Mouse (Mus musculus) myocyte (in vitro differentiated cells): ENCODE data around the gene Izumo2. TPM values are rescaled to one million over a fixed set of nuclear protein-coding genes. Genes with fewer than 3 reads are reported as not detected.

Source experiments
- H3K27me3 ChIP-seq: one replicate; pipeline ENCODE4 v1.6.1; 2011; ENCODE audit not compliant: control insufficient read depth, insufficient read depth, insufficient read length
- H3K36me3 ChIP-seq: one replicate; pipeline ENCODE4 v1.6.1; 2011; ENCODE audit not compliant: control insufficient read depth, insufficient read depth
- H3K4me2 ChIP-seq: one replicate; pipeline ENCODE4 v1.6.1; 2011; ENCODE audit warnings: low read depth, control low read depth
- H3K4me3 ChIP-seq: one replicate; pipeline ENCODE4 v1.5.1; 2011; ENCODE audit warnings: mild to moderate bottlenecking, control low read depth, moderate library complexity
- H3K79me2 ChIP-seq: one replicate; pipeline ENCODE4 v1.6.1; 2011; ENCODE audit not compliant: control insufficient read depth, insufficient read depth
- H3ac ChIP-seq: one replicate; pipeline ENCODE4 v1.6.1; 2011; ENCODE audit not compliant: control insufficient read depth, insufficient read length
- CEBPB ChIP-seq: IDR thresholded peaks from 2 replicates; pipeline ENCODE4 v1.6.1; 2011; ENCODE audit warnings: mild to moderate bottlenecking, moderate library complexity; ENCODE audit not compliant: poor library complexity, insufficient read depth, severe bottlenecking
- E2F4 ChIP-seq: IDR thresholded peaks from one replicate; pipeline ENCODE4 v1.6.1; 2011; ENCODE audit warnings: mild to moderate bottlenecking, control low read depth, moderate library complexity; ENCODE audit not compliant: insufficient read depth
- MAX ChIP-seq: IDR thresholded peaks from one replicate; pipeline ENCODE4 v1.6.1; 2011; ENCODE audit warnings: low read depth, mild to moderate bottlenecking, control low read depth
- MYOD1 ChIP-seq, 3 experiments: IDR thresholded peaks; one replicate each; pipeline ENCODE4 v1.6.1; 2011; ENCODE audit warnings: control low read depth in 2 of 3, low read depth in 2 of 3, mild to moderate bottlenecking in 2 of 3, moderate library complexity in 1 of 3; ENCODE audit not compliant: insufficient read length in 2 of 3, control insufficient read depth in 1 of 3
- MYOG ChIP-seq, 3 experiments: IDR thresholded peaks; one replicate each; pipeline ENCODE4 v1.6.1; 2011; ENCODE audit warnings: control low read depth in 2 of 3, low read depth in 2 of 3, mild to moderate bottlenecking in 2 of 3; ENCODE audit not compliant: insufficient read length in 2 of 3, control insufficient read depth in 1 of 3, insufficient read depth in 1 of 3
- POLR2A ChIP-seq: IDR thresholded peaks from one replicate; pipeline ENCODE4 v1.6.1; 2011; ENCODE audit warnings: low read depth, mild to moderate bottlenecking, control low read depth, moderate library complexity; ENCODE audit not compliant: insufficient read length
- POLR2AphosphoS2 ChIP-seq: IDR thresholded peaks from one replicate; pipeline ENCODE4 v1.6.1; 2011; ENCODE audit warnings: low read depth, control low read depth; ENCODE audit not compliant: insufficient read length
- REST ChIP-seq: IDR thresholded peaks from one replicate; pipeline ENCODE4 v1.6.1; 2011; ENCODE audit warnings: mild to moderate bottlenecking, control low read depth, moderate library complexity; ENCODE audit not compliant: insufficient read depth, insufficient read length
- SRF ChIP-seq: IDR thresholded peaks from one replicate; pipeline ENCODE4 v1.6.1; 2011; ENCODE audit warnings: low read depth; ENCODE audit not compliant: control insufficient read depth, insufficient read length
- TCF12 ChIP-seq: IDR thresholded peaks from one replicate; pipeline ENCODE4 v1.6.1; 2011; ENCODE audit warnings: mild to moderate bottlenecking, control low read depth; ENCODE audit not compliant: poor library complexity, insufficient read depth, severe bottlenecking
- TCF3 ChIP-seq: IDR thresholded peaks from one replicate; pipeline ENCODE4 v1.6.1; 2011; ENCODE audit warnings: low read depth, control low read depth; ENCODE audit not compliant: insufficient read length
- USF1 ChIP-seq: IDR thresholded peaks from one replicate; pipeline ENCODE4 v1.6.1; 2011; ENCODE audit warnings: low read depth, mild to moderate bottlenecking, control low read depth, moderate library complexity
- polyA plus RNA-seq: library from polyadenylated mRNA; unstranded; fragments of >200 nt; fragmentation: generic; extraction: Trizol; gene quantifications from one replicate; pipeline ENCODE4 v1.2.1, GENCODE M21; 2012; ENCODE audit warnings: missing spikeins

Gene Izumo2
- polyA plus RNA-seq, 1 experiment, result not detected

- H3K79me2 ChIP-seq, result no peaks in the 10 kb centered on the region
- H3K36me3 ChIP-seq, result no peaks in the 10 kb centered on the region
- TF ChIP-seq TCF12 (no peak), POLR2A (no peak), TCF3 (no peak), MYOD1 (IDR thresholded peaks at IDR 0.05; ENCODE audit: control insufficient read depth in 1 of 3, insufficient read length in 2 of 3, low read depth in 2 of 3) (no peak), MAX (no peak), CEBPB (no peak), E2F4 (no peak), USF1 (no peak), MYOG (IDR thresholded peaks at IDR 0.05; ENCODE audit: control insufficient read depth in 1 of 3, insufficient read depth in 1 of 3, insufficient read length in 2 of 3, low read depth in 2 of 3) (no peak), POLR2AphosphoS2 (no peak), SRF (no peak), REST (no peak)
- no peak overlapping the region for H3K4me3 ChIP-seq
- H3ac ChIP-seq, result no peak overlapping the region
- no peak overlapping the region for H3K4me2 ChIP-seq
- peaks cover 39% of the 10 kb centered on the region for H3K27me3 ChIP-seq
Measured at GRCm38 (mm10) chr7:44672193-44672592, 36.3 kb upstream of the Izumo2 start.

GRCm38 (mm10) chr7:44674511-44674910 is 34.0 kb upstream of the Izumo2 start:
- H3K4me2 ChIP-seq, result no peak overlapping the region
- no peaks in the 10 kb centered on the region for H3K36me3 ChIP-seq
- H3K4me3 ChIP-seq, result no peak overlapping the region
- H3K79me2 ChIP-seq, result no peaks in the 10 kb centered on the region
- TF ChIP-seq REST (no peak), MAX (no peak), MYOG (IDR thresholded peaks at IDR 0.05; ENCODE audit: control insufficient read depth in 1 of 3, insufficient read depth in 1 of 3, insufficient read length in 2 of 3, low read depth in 2 of 3) (no peak)
- no peak overlapping the region for H3ac ChIP-seq
- peaks cover 40% of the 10 kb centered on the region for H3K27me3 ChIP-seq

- TF ChIP-seq USF1, result no peak
- no peak for TF ChIP-seq POLR2AphosphoS2
- TF ChIP-seq MYOG (IDR thresholded peaks at IDR 0.05; ENCODE audit: control insufficient read depth in 1 of 3, insufficient read depth in 1 of 3, insufficient read length in 2 of 3, low read depth in 2 of 3), result no peak
- no peak for TF ChIP-seq CEBPB
- TF ChIP-seq MAX, result no peak
- no peak for TF ChIP-seq TCF3
- TF ChIP-seq MYOD1 (IDR thresholded peaks at IDR 0.05; ENCODE audit: control insufficient read depth in 1 of 3, insufficient read length in 2 of 3, low read depth in 2 of 3), result no peak
- TF ChIP-seq REST, result no peak
- no peak for TF ChIP-seq E2F4
- no peak for TF ChIP-seq SRF
- TF ChIP-seq POLR2A, result no peak
- no peak for TF ChIP-seq TCF12
- H3K27me3 ChIP-seq, result peaks cover 38% of the 10 kb centered on the region
- H3K4me2 ChIP-seq, result no peak overlapping the region
- no peaks in the 10 kb centered on the region for H3K36me3 ChIP-seq
- no peak overlapping the region for H3ac ChIP-seq
- H3K4me3 ChIP-seq, result no peak overlapping the region
- no peaks in the 10 kb centered on the region for H3K79me2 ChIP-seq
Measured at GRCm38 (mm10) chr7:44675171-44675570, 33.4 kb upstream of the Izumo2 start.

GRCm38 (mm10) chr7:44676126-44676525 is 32.4 kb upstream of the Izumo2 start:
- no peak for TF ChIP-seq MYOD1 (IDR thresholded peaks at IDR 0.05; ENCODE audit: control insufficient read depth in 1 of 3, insufficient read length in 2 of 3, low read depth in 2 of 3)
- no peak for TF ChIP-seq TCF12
- no peak for TF ChIP-seq POLR2A
- no peak for TF ChIP-seq MAX
- no peak for TF ChIP-seq MYOG (IDR thresholded peaks at IDR 0.05; ENCODE audit: control insufficient read depth in 1 of 3, insufficient read depth in 1 of 3, insufficient read length in 2 of 3, low read depth in 2 of 3)
- no peak for TF ChIP-seq USF1
- TF ChIP-seq REST, result no peak
- no peak for TF ChIP-seq SRF
- no peak for TF ChIP-seq POLR2AphosphoS2
- no peak for TF ChIP-seq CEBPB
- TF ChIP-seq TCF3, result no peak
- no peak for TF ChIP-seq E2F4
- H3K79me2 ChIP-seq, result no peaks in the 10 kb centered on the region
- no peaks in the 10 kb centered on the region for H3K36me3 ChIP-seq
- H3K27me3 ChIP-seq, result peaks cover 36% of the 10 kb centered on the region
- no peak overlapping the region for H3K4me3 ChIP-seq
- H3K4me2 ChIP-seq, result no peak overlapping the region
- no peak overlapping the region for H3ac ChIP-seq

- H3K4me2 ChIP-seq, result no peak overlapping the region
- H3K79me2 ChIP-seq, result no peaks in the 10 kb centered on the region
- no peaks in the 10 kb centered on the region for H3K36me3 ChIP-seq
- peaks cover 33% of the 10 kb centered on the region for H3K27me3 ChIP-seq
- no peak overlapping the region for H3ac ChIP-seq
- TF ChIP-seq E2F4, result no peak
- TF ChIP-seq MAX, result no peak
- no peak for TF ChIP-seq CEBPB
- TF ChIP-seq POLR2AphosphoS2, result no peak
- no peak for TF ChIP-seq MYOG (IDR thresholded peaks at IDR 0.05; ENCODE audit: control insufficient read depth in 1 of 3, insufficient read depth in 1 of 3, insufficient read length in 2 of 3, low read depth in 2 of 3)
- no peak for TF ChIP-seq TCF3
- TF ChIP-seq USF1, result no peak
- H3K4me3 ChIP-seq, result no peak overlapping the region
Measured at GRCm38 (mm10) chr7:44676611-44677010, 31.9 kb upstream of the Izumo2 start.
